Comparison of ENCODE assay signal across 8 mouse cellular contexts in genomic region chr14:31934321-31934720, GRCm38 (mm10).
DNase-seq lines count a peak whose midpoint lies in the region; ATAC-seq and TF ChIP-seq lines count a peak whose summit lies in the region.

No protein-coding gene starts in this region.

- no peaks in the 10 kb centered on the region for H3K36me3 ChIP-seq in forebrain, embryonic 14.5 days (ENCODE audit: control insufficient read depth, insufficient read depth, low read length)
- H3K36me3 ChIP-seq in kidney, postnatal 0 days (ENCODE audit: insufficient read depth, low read length) = no peaks in the 10 kb centered on the region
- H3K36me3 ChIP-seq in neural tube, embryonic 11.5 days (ENCODE audit: control insufficient read depth, insufficient read depth, low read length) = no peaks in the 10 kb centered on the region

- ATAC-seq in forebrain, embryonic 14.5 days = peak; percentile 70
- ATAC-seq in kidney, postnatal 0 days (replicated peaks; ENCODE audit: low FRiP score, low read depth) = peak; percentile 35
- peak; percentile 69 for ATAC-seq in neural tube, embryonic 11.5 days (ENCODE audit: insufficient read depth, low FRiP score, low TSS enrichment)

- TF ChIP-seq CTCF in kidney, postnatal 0 days (IDR thresholded peaks at IDR 0.05; ENCODE audit: low read depth) = no peak

- peak; percentile 23 for DNase-seq in kidney, adult 18-20 months
- no peak for DNase-seq in kidney, postnatal 25 days
- peak; percentile 50 for DNase-seq in R1 (ENCODE audit: low read depth, low spot score)
- DNase-seq in forebrain, embryonic 14.5 days (ENCODE audit: low spot score) = peak; percentile 86
- DNase-seq in kidney, postnatal 0 days (ENCODE audit: low spot score) = peak; percentile 46
- peak; percentile 69 for DNase-seq in neural tube, embryonic 11.5 days (ENCODE audit: low spot score)
- no peak for DNase-seq in T-cell, adult 2 months (ENCODE audit: low spot score)
- no peak for DNase-seq in yolk sac, embryonic 10.5 days (ENCODE audit: low spot score)

- H3K9me3 ChIP-seq in forebrain, embryonic 14.5 days (replicated peaks; ENCODE audit: control insufficient read depth, low read length) = no peaks in the 10 kb centered on the region; the same call in 1 of the 2 replicates
- no peaks in the 10 kb centered on the region for H3K9me3 ChIP-seq in kidney, postnatal 0 days (replicated peaks; ENCODE audit: low read length)
- H3K9me3 ChIP-seq in neural tube, embryonic 11.5 days (ENCODE audit: control insufficient read depth, low read length) = no peaks in the 10 kb centered on the region

- H3K9ac ChIP-seq in forebrain, embryonic 14.5 days (ENCODE audit: low read length) = peak overlapping the region; percentile 66
- H3K9ac ChIP-seq in kidney, postnatal 0 days (ENCODE audit: low read depth, low read length) = 0 out of 2 replicates have a peak overlapping the region, but pooled peaks have one; percentile 44
- peak overlapping the region; percentile 64 for H3K9ac ChIP-seq in neural tube, embryonic 11.5 days (ENCODE audit: low read length)

- peaks cover 8% of the 10 kb centered on the region; the same call in 1 of the 2 replicates for H3K4me1 ChIP-seq in forebrain, embryonic 14.5 days (ENCODE audit: control insufficient read depth, insufficient read depth, low read length)
- H3K4me1 ChIP-seq in kidney, postnatal 0 days (replicated peaks; ENCODE audit: insufficient read depth, low read length) = 0 out of 2 replicates have a peak, but pooled peaks cover 10% of the 10 kb centered on the region
- H3K4me1 ChIP-seq in neural tube, embryonic 11.5 days (ENCODE audit: control insufficient read depth, insufficient read depth, low read length) = no peaks in the 10 kb centered on the region

- WGBS in forebrain, embryonic 14.5 days = 0% methylated on average over 6 of the region's 6 CpGs
- WGBS in kidney, postnatal 0 days = 2% methylated on average over 5 of the region's 6 CpGs
- 2% methylated on average over 5 of the region's 6 CpGs for WGBS in neural tube, embryonic 11.5 days

- peak overlapping the region; percentile 98 for H3K27ac ChIP-seq in forebrain, embryonic 14.5 days (ENCODE audit: low read depth, low read length)
- H3K27ac ChIP-seq in kidney, postnatal 0 days = no peak overlapping the region
- H3K27ac ChIP-seq in neural tube, embryonic 11.5 days (ENCODE audit: low read depth, low read length) = peak overlapping the region; percentile 87

- no peaks in the 10 kb centered on the region for H3K27me3 ChIP-seq in forebrain, embryonic 14.5 days (replicated peaks; ENCODE audit: control insufficient read depth, insufficient read depth, low read length)
- no peaks in the 10 kb centered on the region for H3K27me3 ChIP-seq in kidney, postnatal 0 days (ENCODE audit: insufficient read depth, low read length)
- H3K27me3 ChIP-seq in neural tube, embryonic 11.5 days (ENCODE audit: control insufficient read depth, insufficient read depth, low read length) = no peaks in the 10 kb centered on the region

- H3K4me2 ChIP-seq in forebrain, embryonic 14.5 days (ENCODE audit: low read length) = peak overlapping the region; percentile 57
- peak overlapping the region; percentile 63 for H3K4me2 ChIP-seq in kidney, postnatal 0 days (ENCODE audit: low read length)
- peak overlapping the region; percentile 56 for H3K4me2 ChIP-seq in neural tube, embryonic 11.5 days (ENCODE audit: low read depth)

- H3K4me3 ChIP-seq in forebrain, embryonic 14.5 days (ENCODE audit: low read depth, low read length) = peak overlapping the region; percentile 30
- peak overlapping the region; percentile 37 for H3K4me3 ChIP-seq in kidney, postnatal 0 days (replicated peaks; ENCODE audit: low read depth, low read length)
- peak overlapping the region; percentile 36 for H3K4me3 ChIP-seq in neural tube, embryonic 11.5 days (ENCODE audit: low read depth, low read length)

Comparison
In these comparisons a context has a peak if more than half of its experiments do, and no peak if none do; other contexts are left out.
1. DNase-seq: peak in kidney, adult 18-20 months (single experiment), R1 (single experiment), forebrain, embryonic 14.5 days (single experiment), kidney, postnatal 0 days (single experiment) and neural tube, embryonic 11.5 days (single experiment); none in kidney, postnatal 25 days (0 of 2), T-cell, adult 2 months (single experiment) and yolk sac, embryonic 10.5 days (single experiment).
2. Peak in every context shown above with its lines, with median percentiles within 50 percentile points of each other: ATAC-seq, H3K4me2 ChIP-seq, H3K4me3 ChIP-seq and H3K9ac ChIP-seq.